Mouse (Mus musculus): Measurements from ENCODE around the gene Col11a2. TPM values are rescaled to one million over a fixed set of nuclear protein-coding genes. Genes with fewer than 3 reads are reported as not detected.

The Col11a2 gene
- polyA plus RNA-seq, 1 experiment from 2014 or later = 2.5 TPM

- H3K4me2 ChIP-seq = no peak overlapping the region
- H3K4me3 ChIP-seq (replicated peaks) = no peak overlapping the region
- no peak overlapping the region for H3K9ac ChIP-seq
- H3K27me3 ChIP-seq = peaks cover 19% of the 10 kb centered on the region
- H3K4me1 ChIP-seq = peaks cover 23% of the 10 kb centered on the region
- no peak overlapping the region for H3K27ac ChIP-seq
- H3K9me3 ChIP-seq = no peaks in the 10 kb centered on the region
- peak; percentile 67 for ATAC-seq (ENCODE audit: low FRiP score)
- H3K36me3 ChIP-seq (replicated peaks) = no peaks in the 10 kb centered on the region
- 19% methylated on average over 5 of the region's 5 CpGs for WGBS
Measured at GRCm38 (mm10) chr17:34079621-34080020, 40.4 kb downstream of the Col11a2 start.

- no peaks in the 10 kb centered on the region for H3K36me3 ChIP-seq (replicated peaks)
- H3K9me3 ChIP-seq = no peaks in the 10 kb centered on the region
- no peak overlapping the region for H3K4me3 ChIP-seq (replicated peaks)
- H3K9ac ChIP-seq = no peak overlapping the region
- no peak overlapping the region for H3K27ac ChIP-seq
- 4% methylated on average over 8 of the region's 8 CpGs for WGBS
- ATAC-seq (ENCODE audit: low FRiP score) = no peak
- H3K4me1 ChIP-seq = peaks cover 10% of the 10 kb centered on the region
- no peaks in the 10 kb centered on the region for H3K27me3 ChIP-seq
- H3K4me2 ChIP-seq = peak overlapping the region; percentile 8; the same call in 1 of the 2 replicates
Measured at GRCm38 (mm10) chr17:34083104-34083503, 43.9 kb downstream of the Col11a2 start.

- H3K27me3 ChIP-seq = no peaks in the 10 kb centered on the region
- no peak overlapping the region for H3K4me3 ChIP-seq (replicated peaks)
- H3K36me3 ChIP-seq (replicated peaks) = no peaks in the 10 kb centered on the region
- peaks cover 10% of the 10 kb centered on the region for H3K4me1 ChIP-seq
- 28% methylated on average over 2 of the region's 2 CpGs for WGBS
- H3K9me3 ChIP-seq = no peaks in the 10 kb centered on the region
- no peak overlapping the region for H3K27ac ChIP-seq
- no peak overlapping the region for H3K4me2 ChIP-seq
- H3K9ac ChIP-seq = no peak overlapping the region
- ATAC-seq (ENCODE audit: low FRiP score) = no peak
Measured at GRCm38 (mm10) chr17:34087386-34087785, 48.1 kb downstream of the Col11a2 start.

GRCm38 (mm10) chr17:34088124-34088523 lies 48.9 kb downstream of the Col11a2 start:
- H3K4me1 ChIP-seq = peaks cover 5% of the 10 kb centered on the region
- no peak overlapping the region for H3K27ac ChIP-seq
- H3K4me3 ChIP-seq (replicated peaks) = no peak overlapping the region
- WGBS = 91% methylated on average over 11 of the region's 11 CpGs
- H3K9me3 ChIP-seq = no peaks in the 10 kb centered on the region
- no peaks in the 10 kb centered on the region for H3K36me3 ChIP-seq (replicated peaks)
- no peaks in the 10 kb centered on the region for H3K27me3 ChIP-seq
- no peak overlapping the region for H3K4me2 ChIP-seq
- no peak for ATAC-seq (ENCODE audit: low FRiP score)
- no peak overlapping the region for H3K9ac ChIP-seq

GRCm38 (mm10) chr17:34090923-34091322 lies 51.7 kb downstream of the Col11a2 start:
- no peak overlapping the region for H3K4me2 ChIP-seq
- WGBS = 49% methylated on average over 7 of the region's 7 CpGs
- no peak for ATAC-seq (ENCODE audit: low FRiP score)

GRCm38 (mm10) chr17:34092197-34092875 lies 53.1 kb downstream of the Col11a2 start, which contains the start of gene H2-Oa:
TSS of gene H2-Oa (plus strand) at chr17:34092340.
- H3K27me3 ChIP-seq = peaks cover 5% of the 10 kb centered on the region; the same call in 1 of the 2 replicates
- H3K9me3 ChIP-seq = no peaks in the 10 kb centered on the region
- no peaks in the 10 kb centered on the region for H3K36me3 ChIP-seq (replicated peaks)
- no peak within 1 kb of the TSS for H3K9ac ChIP-seq
- no peak within 1 kb of the TSS for H3K27ac ChIP-seq
- H3K4me1 ChIP-seq = peaks cover 7% of the 10 kb centered on the region; the same call in 1 of the 2 replicates
- WGBS = 49% methylated on average over 11 of the region's 11 CpGs
- no peak within 1 kb of the TSS for H3K4me2 ChIP-seq
- no peak within 1 kb of the TSS for H3K4me3 ChIP-seq (replicated peaks)
- no peak for ATAC-seq (ENCODE audit: low FRiP score)

More at GRCm38 (mm10) chr17:34090923-34091322, 51.7 kb downstream of the Col11a2 start:
- Histone ChIP-seq H3K9me3 (no peaks in the 10 kb centered on the region), H3K27me3 (peaks cover 5% of the 10 kb centered on the region; the same call in 1 of the 2 replicates), H3K4me3 (replicated peaks) (no peak overlapping the region), H3K27ac (no peak overlapping the region), H3K4me1 (peaks cover 7% of the 10 kb centered on the region; the same call in 1 of the 2 replicates), H3K9ac (no peak overlapping the region), H3K36me3 (replicated peaks) (no peaks in the 10 kb centered on the region)

GRCm38 (mm10) chr17:34093199-34093874 lies 54.1 kb downstream of the Col11a2 start:
- Histone ChIP-seq H3K27ac (no peak overlapping the region), H3K36me3 (replicated peaks) (no peaks in the 10 kb centered on the region), H3K27me3 (peaks cover 5% of the 10 kb centered on the region; the same call in 1 of the 2 replicates), H3K4me2 (no peak overlapping the region), H3K4me3 (replicated peaks) (no peak overlapping the region), H3K9ac (no peak overlapping the region; the same call in 1 of the 2 replicates), H3K9me3 (no peaks in the 10 kb centered on the region), H3K4me1 (peaks cover 7% of the 10 kb centered on the region; the same call in 1 of the 2 replicates)
- peak; percentile 41; the same call in 1 of the 2 replicates for ATAC-seq (ENCODE audit: low FRiP score)
- WGBS = 45% methylated on average over 7 of the region's 7 CpGs

- Histone ChIP-seq H3K4me3 (replicated peaks) (no peak overlapping the region), H3K4me1 (peaks cover 7% of the 10 kb centered on the region; the same call in 1 of the 2 replicates), H3K27ac (no peak overlapping the region), H3K4me2 (no peak overlapping the region), H3K9ac (no peak overlapping the region), H3K36me3 (replicated peaks) (no peaks in the 10 kb centered on the region), H3K27me3 (peaks cover 5% of the 10 kb centered on the region; the same call in 1 of the 2 replicates), H3K9me3 (no peaks in the 10 kb centered on the region)
- 86% methylated on average over 27 of the region's 27 CpGs for WGBS
- ATAC-seq (ENCODE audit: low FRiP score) = no peak
Measured at GRCm38 (mm10) chr17:34094283-34095035, 55.2 kb downstream of the Col11a2 start.

GRCm38 (mm10) chr17:34096497-34097010 lies 57.3 kb downstream of the Col11a2 start:
- no peaks in the 10 kb centered on the region for H3K36me3 ChIP-seq (replicated peaks)
- H3K27ac ChIP-seq = no peak overlapping the region
- peaks cover 13% of the 10 kb centered on the region for H3K27me3 ChIP-seq
- no peak overlapping the region for H3K4me2 ChIP-seq
- no peak overlapping the region for H3K9ac ChIP-seq
- WGBS = 78% methylated on average over 3 of the region's 3 CpGs
- no peak for ATAC-seq (ENCODE audit: low FRiP score)
- no peaks in the 10 kb centered on the region for H3K9me3 ChIP-seq
- H3K4me3 ChIP-seq (replicated peaks) = no peak overlapping the region
- H3K4me1 ChIP-seq = peaks cover 10% of the 10 kb centered on the region

- 63% methylated on average over 5 of the region's 5 CpGs for WGBS
- no peak for ATAC-seq (ENCODE audit: low FRiP score)
- H3K27me3 ChIP-seq = peaks cover 13% of the 10 kb centered on the region
- no peak overlapping the region for H3K9ac ChIP-seq
- H3K27ac ChIP-seq = no peak overlapping the region
- H3K4me3 ChIP-seq (replicated peaks) = no peak overlapping the region
- H3K36me3 ChIP-seq (replicated peaks) = no peaks in the 10 kb centered on the region
- H3K4me2 ChIP-seq = no peak overlapping the region
- H3K9me3 ChIP-seq = no peaks in the 10 kb centered on the region
- H3K4me1 ChIP-seq = peaks cover 13% of the 10 kb centered on the region
Measured at GRCm38 (mm10) chr17:34097272-34097671, 58.0 kb downstream of the Col11a2 start.

- H3K9ac ChIP-seq = no peak overlapping the region
- H3K4me2 ChIP-seq = no peak overlapping the region
- no peak for ATAC-seq (ENCODE audit: low FRiP score)
- WGBS = 69% methylated on average over 10 of the region's 10 CpGs
- no peaks in the 10 kb centered on the region for H3K36me3 ChIP-seq (replicated peaks)
- peaks cover 6% of the 10 kb centered on the region for H3K4me1 ChIP-seq
- no peaks in the 10 kb centered on the region for H3K9me3 ChIP-seq
- peaks cover 13% of the 10 kb centered on the region for H3K27me3 ChIP-seq
- H3K27ac ChIP-seq = no peak overlapping the region
- H3K4me3 ChIP-seq (replicated peaks) = no peak overlapping the region
Measured at GRCm38 (mm10) chr17:34098709-34099479, 59.7 kb downstream of the Col11a2 start.

All from forebrain, embryonic 12.5 days (tissue).